Mouse (Mus musculus): ENCODE data around the gene Foxp1.

- no peak for TF ChIP-seq CTCF (IDR thresholded peaks at IDR 0.05; ENCODE audit: control insufficient read depth, insufficient read depth, low read length)
- no peak for TF ChIP-seq POLR2A (IDR thresholded peaks at IDR 0.05; ENCODE audit: borderline replicate concordance, control insufficient read depth, low read depth, low read length)
These were observed 29.6 kb downstream of the Foxp1 start for GRCm38 (mm10) chr6:99492937-99493336.

All from bone marrow, adult 2 months (tissue).